Mouse (Mus musculus) midbrain, embryonic 10.5 days (tissue): ENCODE measurements around the gene Ptar1. TPM values are rescaled to one million over a fixed set of nuclear protein-coding genes. Genes with fewer than 3 reads are reported as not detected.

Source experiments
- DNase-seq: peaks from one replicate; pipeline ENCODE4 v3.0.0-alpha.2; 2017; ENCODE audit warnings: low spot score
- H3K27ac ChIP-seq: fragments of 300-500 bp; sonication (generic); replicated peaks from 2 replicates; pipeline ENCODE4 v1.5.1; 2016; ENCODE audit warnings: mild to moderate bottlenecking
- H3K27me3 ChIP-seq: fragments of 300-500 bp; sonication (generic); 2 replicates; pipeline ENCODE4 v1.6.1; 2016; ENCODE audit warnings: low read depth, mild to moderate bottlenecking; ENCODE audit not compliant: poor library complexity, severe bottlenecking
- H3K36me3 ChIP-seq: fragments of 300-500 bp; sonication (generic); 2 replicates; pipeline ENCODE4 v1.6.1; 2016; ENCODE audit warnings: mild to moderate bottlenecking, moderate library complexity
- H3K4me1 ChIP-seq: fragments of 300-500 bp; sonication (generic); 2 replicates; pipeline ENCODE4 v1.6.1; 2016
- H3K4me3 ChIP-seq: fragments of 300-500 bp; sonication (generic); 2 replicates; pipeline ENCODE4 v1.5.1; 2016; ENCODE audit warnings: mild to moderate bottlenecking, moderate library complexity
- H3K9me3 ChIP-seq: fragments of 300-500 bp; sonication (generic); replicated peaks from 2 replicates; pipeline ENCODE4 v1.6.1; 2016; ENCODE audit warnings: mild to moderate bottlenecking
- WGBS: fragments of 180-500 bp; shearing (Covaris S2); methylation state at CpG from one replicate; pipeline ENCODE4 v1.1.7; 2016; 5-methylcytosine and 5-hydroxymethylcytosine counted together
- polyA plus RNA-seq: library from polyadenylated mRNA; unstranded; fragments of >200 nt; fragmentation: Nextera tagmentation; extraction: Ambion mirVana; gene quantifications from 2 replicates; pipeline ENCODE4 v1.2.1, GENCODE M21; 2016

Ptar1 gene
- polyA plus RNA-seq, 1 experiment from 2014 or later: 8.4 TPM

GRCm38 (mm10) chr19:23688421-23688946 is 1.3 kb downstream of the Ptar1 start:
- WGBS: 8% methylated on average over 4 of the region's 4 CpGs
- peak overlapping the region; percentile 86 for H3K4me3 ChIP-seq
- DNase-seq: peak; percentile 74
- peaks cover 7% of the 10 kb centered on the region; the same call in 1 of the 2 replicates for H3K36me3 ChIP-seq
- no peaks in the 10 kb centered on the region for H3K9me3 ChIP-seq
- H3K27me3 ChIP-seq: no peaks in the 10 kb centered on the region
- peaks cover 33% of the 10 kb centered on the region for H3K4me1 ChIP-seq
- H3K27ac ChIP-seq: peak overlapping the region; percentile 99

GRCm38 (mm10) chr19:23694344-23694743 is 7.1 kb downstream of the Ptar1 start:
- WGBS: 91% methylated on average over 4 of the region's 4 CpGs

GRCm38 (mm10) chr19:23697861-23698260 is 10.6 kb downstream of the Ptar1 start:
- Histone ChIP-seq H3K4me3 (no peak overlapping the region), H3K4me1 (peaks cover 5% of the 10 kb centered on the region), H3K27ac (no peak overlapping the region), H3K27me3 (no peaks in the 10 kb centered on the region), H3K36me3 (peaks cover 85% of the 10 kb centered on the region), H3K9me3 (no peaks in the 10 kb centered on the region)
- WGBS: 86% methylated on average over 8 of the region's 8 CpGs
- no peak for DNase-seq

More at GRCm38 (mm10) chr19:23694344-23694743, 7.1 kb downstream of the Ptar1 start:
- no peak for DNase-seq
- Histone ChIP-seq H3K36me3 (peaks cover 60% of the 10 kb centered on the region), H3K27me3 (no peaks in the 10 kb centered on the region), H3K9me3 (no peaks in the 10 kb centered on the region), H3K27ac (no peak overlapping the region), H3K4me3 (no peak overlapping the region), H3K4me1 (peaks cover 20% of the 10 kb centered on the region)

- peaks cover 5% of the 10 kb centered on the region for H3K4me1 ChIP-seq
- no peak for DNase-seq
- no peak overlapping the region for H3K27ac ChIP-seq
- peaks cover 90% of the 10 kb centered on the region for H3K36me3 ChIP-seq
- WGBS: 86% methylated on average over 7 of the region's 7 CpGs
- H3K27me3 ChIP-seq: no peaks in the 10 kb centered on the region
- H3K9me3 ChIP-seq: no peaks in the 10 kb centered on the region
- H3K4me3 ChIP-seq: no peak overlapping the region
Measured at GRCm38 (mm10) chr19:23698366-23698765, 11.1 kb downstream of the Ptar1 start.

GRCm38 (mm10) chr19:23699131-23699530 is 11.9 kb downstream of the Ptar1 start:
- WGBS: 87% methylated on average over 4 of the region's 4 CpGs
- DNase-seq: no peak
- peaks cover 5% of the 10 kb centered on the region for H3K4me1 ChIP-seq
- no peak overlapping the region for H3K27ac ChIP-seq
- peaks cover 95% of the 10 kb centered on the region for H3K36me3 ChIP-seq
- H3K4me3 ChIP-seq: no peak overlapping the region
- no peaks in the 10 kb centered on the region for H3K9me3 ChIP-seq
- H3K27me3 ChIP-seq: no peaks in the 10 kb centered on the region

GRCm38 (mm10) chr19:23702896-23703295 is 15.7 kb downstream of the Ptar1 start:
- H3K9me3 ChIP-seq: no peaks in the 10 kb centered on the region
- peaks cover 94% of the 10 kb centered on the region for H3K36me3 ChIP-seq
- no peak overlapping the region for H3K27ac ChIP-seq
- H3K4me3 ChIP-seq: no peak overlapping the region
- DNase-seq: no peak
- H3K27me3 ChIP-seq: no peaks in the 10 kb centered on the region
- H3K4me1 ChIP-seq: 0 out of 2 replicates have a peak, but pooled peaks cover 1% of the 10 kb centered on the region
- 95% methylated on average over 10 of the region's 10 CpGs for WGBS

- peaks cover 94% of the 10 kb centered on the region for H3K36me3 ChIP-seq
- WGBS: 92% methylated on average over 5 of the region's 5 CpGs
Measured at GRCm38 (mm10) chr19:23705383-23705782, 18.2 kb downstream of the Ptar1 start.

GRCm38 (mm10) chr19:23746506-23746905 is 59.3 kb downstream of the Ptar1 start:
- Histone ChIP-seq H3K9me3 (no peaks in the 10 kb centered on the region), H3K4me1 (no peaks in the 10 kb centered on the region), H3K4me3 (no peak overlapping the region), H3K27me3 (no peaks in the 10 kb centered on the region), H3K36me3 (no peaks in the 10 kb centered on the region), H3K27ac (no peak overlapping the region)
- DNase-seq: no peak
- 79% methylated on average over 3 of the region's 3 CpGs for WGBS

More at GRCm38 (mm10) chr19:23705383-23705782, 18.2 kb downstream of the Ptar1 start:
- Histone ChIP-seq H3K9me3 (no peaks in the 10 kb centered on the region), H3K27ac (no peak overlapping the region), H3K4me1 (no peaks in the 10 kb centered on the region), H3K4me3 (no peak overlapping the region), H3K27me3 (no peaks in the 10 kb centered on the region)
- DNase-seq: no peak

- H3K27me3 ChIP-seq: peaks cover 50% of the 10 kb centered on the region
- H3K4me3 ChIP-seq: no peak overlapping the region
- H3K4me1 ChIP-seq: peaks cover 28% of the 10 kb centered on the region
- no peak overlapping the region for H3K27ac ChIP-seq
- H3K9me3 ChIP-seq: no peaks in the 10 kb centered on the region
- DNase-seq: no peak
- no peaks in the 10 kb centered on the region for H3K36me3 ChIP-seq
- WGBS: 31% methylated on average over 7 of the region's 7 CpGs
Measured at GRCm38 (mm10) chr19:23757011-23757410, 69.8 kb downstream of the Ptar1 start.

GRCm38 (mm10) chr19:23757961-23758553 is 70.8 kb downstream of the Ptar1 start:
- Histone ChIP-seq H3K4me1 (peaks cover 28% of the 10 kb centered on the region), H3K36me3 (no peaks in the 10 kb centered on the region), H3K27ac (peak overlapping the region; percentile 93), H3K9me3 (no peaks in the 10 kb centered on the region), H3K4me3 (peak overlapping the region; percentile 80), H3K27me3 (peaks cover 55% of the 10 kb centered on the region)
- WGBS: under 1% methylated on average over 40 of the region's 40 CpGs
- peak; percentile 96 for DNase-seq

GRCm38 (mm10) chr19:23758554-23759321 is 71.5 kb downstream of the Ptar1 start, which contains the start of gene Apba1:
TSS of gene Apba1 (plus strand) at chr19:23758887.
- DNase-seq: peak; percentile 78
- H3K4me1 ChIP-seq: peaks cover 28% of the 10 kb centered on the region

GRCm38 (mm10) chr19:23759322-23759945 is 72.2 kb downstream of the Ptar1 start:
- no peaks in the 10 kb centered on the region for H3K36me3 ChIP-seq
- DNase-seq: no peak
- peaks cover 28% of the 10 kb centered on the region for H3K4me1 ChIP-seq
- peak overlapping the region; percentile 80 for H3K4me3 ChIP-seq
- WGBS: 4% methylated on average over 17 of the region's 17 CpGs
- H3K27me3 ChIP-seq: peaks cover 66% of the 10 kb centered on the region
- no peaks in the 10 kb centered on the region for H3K9me3 ChIP-seq
- H3K27ac ChIP-seq: peak overlapping the region; percentile 93

More at GRCm38 (mm10) chr19:23758554-23759321, 71.5 kb downstream of the Ptar1 start, which contains the start of gene Apba1:
- H3K9me3 ChIP-seq: no peaks in the 10 kb centered on the region
- WGBS: under 1% methylated on average over 97 of the region's 98 CpGs
- H3K4me3 ChIP-seq: peak within 1 kb of the TSS; percentile 80
- H3K36me3 ChIP-seq: no peaks in the 10 kb centered on the region
- peak within 1 kb of the TSS; percentile 93 for H3K27ac ChIP-seq
- peaks cover 62% of the 10 kb centered on the region for H3K27me3 ChIP-seq
